Mouse (Mus musculus): ENCODE results near the gene Fam110c. TPM values are rescaled to one million over a fixed set of nuclear protein-coding genes. Genes with fewer than 3 reads are reported as not detected.
"Not testable (repeated sequence)": the region's sequence is repeated elsewhere in the genome, so short reads cannot be mapped to it uniquely, and the experiment has no call there.

Gene Fam110c
- 0.05 TPM in 1 of 2 replicates, not detected in the other for polyA plus RNA-seq (2015; fragmentation: Nextera tagmentation; extraction: Ambion mirVana)

GRCm38 (mm10) chr12:31073412-31074354, at the start of gene Fam110c:
TSS of gene Fam110c (plus strand) at chr12:31073861.
- Histone ChIP-seq H3K27me3 (peaks cover 43% of the 10 kb centered on the region), H3K4me3 (peak within 1 kb of the TSS; percentile 38), H3K9me3 (no peaks in the 10 kb centered on the region), H3K9ac (replicated peaks) (peak within 1 kb of the TSS; percentile 38; the same call in 1 of the 2 replicates), H3K4me1 (peaks cover 18% of the 10 kb centered on the region), H3K36me3 (no peaks in the 10 kb centered on the region), H3K27ac (replicated peaks) (no peak within 1 kb of the TSS), H3K4me2 (replicated peaks) (peak within 1 kb of the TSS; percentile 74)
- peak; percentile 63 for ATAC-seq (replicated peaks)
- 1% methylated on average over 50 of the region's 50 CpGs for WGBS

DNA sequence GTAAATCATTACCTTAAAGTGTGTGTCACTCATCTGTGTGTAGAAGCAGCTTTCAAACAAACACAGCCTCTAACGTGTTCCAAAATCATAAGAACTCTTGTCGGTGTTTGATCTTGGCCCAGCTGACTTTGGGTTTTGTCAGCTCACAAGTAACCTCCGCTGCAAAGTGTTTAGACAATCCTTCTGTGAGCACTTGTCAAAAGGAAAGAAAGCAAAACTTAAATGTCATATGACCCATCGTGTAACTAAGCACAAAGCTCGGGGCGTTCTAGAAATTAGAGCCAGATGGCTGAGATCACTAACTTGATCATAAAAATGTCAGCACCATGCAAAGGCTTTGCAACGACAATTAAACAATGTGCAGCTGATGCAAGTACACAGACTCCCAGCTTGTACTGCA, 47.2 kb upstream of the Fam110c start:
- Histone ChIP-seq H3K4me3 (no peak overlapping the region), H3K4me1 (no peaks in the 10 kb centered on the region), H3K9ac (replicated peaks) (no peak overlapping the region), H3K9me3 (no peaks in the 10 kb centered on the region), H3K27ac (replicated peaks) (no peak overlapping the region), H3K4me2 (replicated peaks) (no peak overlapping the region), H3K36me3 (no peaks in the 10 kb centered on the region), H3K27me3 (no peaks in the 10 kb centered on the region)
- ATAC-seq (replicated peaks), result no peak
- 83% methylated on average over 7 of the region's 7 CpGs for WGBS

- no peak overlapping the region for H3K27ac ChIP-seq (replicated peaks)
- ATAC-seq (replicated peaks), result no peak
- no peaks in the 10 kb centered on the region for H3K36me3 ChIP-seq
- no peak overlapping the region for H3K9ac ChIP-seq (replicated peaks)
- H3K27me3 ChIP-seq, result no peaks in the 10 kb centered on the region
- no peak overlapping the region for H3K4me3 ChIP-seq
- 90% methylated on average over 4 of the region's 4 CpGs for WGBS
- H3K9me3 ChIP-seq, result no peaks in the 10 kb centered on the region
- no peak overlapping the region for H3K4me2 ChIP-seq (replicated peaks)
- H3K4me1 ChIP-seq, result no peaks in the 10 kb centered on the region
Measured at GRCm38 (mm10) chr12:31052066-31052465, 21.6 kb upstream of the Fam110c start.

DNA sequence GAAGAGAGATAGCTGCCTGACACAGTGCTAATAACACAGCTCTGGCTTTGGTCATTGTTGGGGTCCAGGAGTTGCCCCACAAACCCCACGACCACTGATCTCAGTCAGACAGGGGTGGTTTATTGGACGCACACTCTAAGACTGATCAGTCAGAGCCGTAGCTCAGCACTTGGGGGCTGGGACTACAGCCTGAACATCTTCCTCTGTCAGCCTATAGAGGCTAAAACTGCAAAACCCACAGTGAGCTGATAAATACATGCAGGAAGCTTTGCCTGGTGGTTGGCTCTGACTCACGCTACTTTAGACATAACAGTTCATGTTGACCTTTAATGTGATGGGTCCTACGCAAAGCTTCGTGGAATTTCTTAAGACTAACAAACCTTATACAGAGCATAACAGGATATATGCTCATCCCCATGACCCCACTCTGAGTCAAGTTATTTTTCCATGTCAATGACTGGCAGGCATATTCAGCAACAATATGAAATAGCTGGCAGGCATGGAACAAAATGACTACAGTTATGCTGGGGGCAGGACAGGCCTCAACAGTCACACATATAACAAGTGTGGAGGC, 17.3 kb upstream of the Fam110c start:
- Histone ChIP-seq H3K27me3 (no peaks in the 10 kb centered on the region), H3K27ac (replicated peaks) (no peak overlapping the region), H3K9me3 (no peaks in the 10 kb centered on the region), H3K36me3 (no peaks in the 10 kb centered on the region), H3K4me1 (no peaks in the 10 kb centered on the region), H3K4me2 (replicated peaks) (no peak overlapping the region), H3K9ac (replicated peaks) (no peak overlapping the region), H3K4me3 (no peak overlapping the region)
- 92% methylated on average over 6 of the region's 6 CpGs for WGBS
- ATAC-seq (replicated peaks), result no peak

GRCm38 (mm10) chr12:31059393-31059853, 14.2 kb upstream of the Fam110c start:
- H3K36me3 ChIP-seq, result no peaks in the 10 kb centered on the region
- no peak for ATAC-seq (replicated peaks)
- H3K27ac ChIP-seq (replicated peaks), result no peak overlapping the region
- no peaks in the 10 kb centered on the region for H3K27me3 ChIP-seq
- no peak overlapping the region for H3K4me2 ChIP-seq (replicated peaks)
- WGBS, result 53% methylated on average over 8 of the region's 8 CpGs
- H3K9ac ChIP-seq (replicated peaks), result no peak overlapping the region
- H3K4me1 ChIP-seq, result no peaks in the 10 kb centered on the region
- H3K4me3 ChIP-seq, result no peak overlapping the region
- H3K9me3 ChIP-seq, result no peaks in the 10 kb centered on the region

DNA sequence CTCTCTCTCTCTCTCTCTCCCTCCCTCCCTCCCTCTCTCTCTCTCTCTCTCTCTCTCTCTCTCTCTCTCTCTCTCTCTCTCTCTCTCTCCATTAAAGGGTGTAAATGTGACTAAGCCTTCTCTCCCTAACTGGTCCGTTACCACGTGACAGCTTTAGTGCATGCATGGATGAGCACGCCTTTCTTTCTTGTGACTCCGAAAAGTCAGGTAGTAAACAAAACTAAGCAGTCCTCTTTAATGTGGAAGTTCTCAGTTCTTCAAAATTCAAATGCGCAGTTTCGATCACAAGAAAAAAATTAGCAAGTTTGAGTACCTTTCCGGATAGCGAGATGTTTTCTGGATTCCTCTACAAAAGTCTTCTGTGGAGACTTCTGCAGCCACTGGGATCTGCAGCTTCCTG, 13.4 kb upstream of the Fam110c start:
- no peak overlapping the region for H3K9ac ChIP-seq (replicated peaks)
- H3K36me3 ChIP-seq, result no peaks in the 10 kb centered on the region
- no peaks in the 10 kb centered on the region for H3K27me3 ChIP-seq
- H3K9me3 ChIP-seq, result no peaks in the 10 kb centered on the region
- H3K27ac ChIP-seq (replicated peaks), result no peak overlapping the region
- H3K4me2 ChIP-seq (replicated peaks), result no peak overlapping the region
- no peaks in the 10 kb centered on the region for H3K4me1 ChIP-seq
- WGBS, result 51% methylated on average over 8 of the region's 8 CpGs
- no peak overlapping the region for H3K4me3 ChIP-seq
- ATAC-seq (replicated peaks), result no peak

- peaks cover 32% of the 10 kb centered on the region for H3K27me3 ChIP-seq
- 80% methylated on average over 5 of the region's 5 CpGs for WGBS
- no peak overlapping the region for H3K9ac ChIP-seq (replicated peaks)
- H3K27ac ChIP-seq (replicated peaks), result no peak overlapping the region
- H3K4me1 ChIP-seq, result peaks cover 18% of the 10 kb centered on the region
- H3K36me3 ChIP-seq, result no peaks in the 10 kb centered on the region
- H3K9me3 ChIP-seq, result no peaks in the 10 kb centered on the region
- H3K4me2 ChIP-seq (replicated peaks), result no peak overlapping the region
- no peak overlapping the region for H3K4me3 ChIP-seq
- ATAC-seq (replicated peaks), result no peak
Measured at GRCm38 (mm10) chr12:31071222-31071621, 2.4 kb upstream of the Fam110c start.

- Histone ChIP-seq H3K4me2 (replicated peaks) (peak overlapping the region; percentile 74), H3K4me1 (peaks cover 18% of the 10 kb centered on the region), H3K4me3 (peak overlapping the region; percentile 38), H3K27me3 (peaks cover 43% of the 10 kb centered on the region), H3K9ac (replicated peaks) (peak overlapping the region; percentile 38; the same call in 1 of the 2 replicates)
- not testable (repeated sequence) for H3K9me3 ChIP-seq; H3K36me3 ChIP-seq; H3K27ac ChIP-seq (replicated peaks)
- WGBS, result 0% methylated on average over 14 of the region's 18 CpGs
- ATAC-seq (replicated peaks), result 0 out of 2 replicates have a peak, but pooled peaks have one; percentile 38
Measured at GRCm38 (mm10) chr12:31074355-31074786, 710 bp downstream of the Fam110c start.

- Histone ChIP-seq H3K9me3 (no peaks in the 10 kb centered on the region), H3K4me3 (peak overlapping the region; percentile 31), H3K27me3 (peaks cover 43% of the 10 kb centered on the region), H3K9ac (replicated peaks) (no peak overlapping the region), H3K4me2 (replicated peaks) (peak overlapping the region; percentile 74), H3K27ac (replicated peaks) (no peak overlapping the region), H3K4me1 (peaks cover 18% of the 10 kb centered on the region), H3K36me3 (no peaks in the 10 kb centered on the region)
- 2% methylated on average over 24 of the region's 24 CpGs for WGBS
- ATAC-seq (replicated peaks), result peak; percentile 63
Measured at GRCm38 (mm10) chr12:31074839-31075538, 1.3 kb downstream of the Fam110c start.

- WGBS, result 85% methylated on average over 7 of the region's 7 CpGs
- Histone ChIP-seq H3K36me3 (no peaks in the 10 kb centered on the region), H3K27ac (replicated peaks) (no peak overlapping the region), H3K4me3 (no peak overlapping the region), H3K4me1 (peaks cover 18% of the 10 kb centered on the region), H3K4me2 (replicated peaks) (no peak overlapping the region), H3K9me3 (no peaks in the 10 kb centered on the region), H3K27me3 (peaks cover 43% of the 10 kb centered on the region), H3K9ac (replicated peaks) (no peak overlapping the region)
- ATAC-seq (replicated peaks), result no peak
Measured at GRCm38 (mm10) chr12:31077020-31077419, 3.4 kb downstream of the Fam110c start.

DNA sequence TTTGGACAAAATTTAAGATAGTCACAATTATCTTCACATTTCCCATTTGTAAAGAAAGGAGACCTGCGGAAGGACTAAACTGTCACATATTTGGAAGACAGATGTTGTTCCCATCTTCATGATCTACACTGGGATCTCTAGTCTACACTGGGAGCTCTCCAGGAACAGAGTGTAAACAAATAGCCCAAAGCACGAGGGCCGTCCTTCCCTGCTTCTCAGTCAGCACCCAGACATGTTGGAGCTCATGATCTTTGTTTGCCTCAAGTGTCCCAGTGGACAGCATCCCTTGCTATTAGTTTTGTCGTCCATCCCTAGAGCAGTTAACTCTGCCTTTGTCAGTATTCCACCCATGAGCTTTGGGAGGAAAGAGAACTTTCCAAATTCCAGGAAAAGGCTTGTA, 4.4 kb downstream of the Fam110c start:
- no peaks in the 10 kb centered on the region for H3K9me3 ChIP-seq
- no peak overlapping the region for H3K4me3 ChIP-seq
- H3K36me3 ChIP-seq, result no peaks in the 10 kb centered on the region
- no peak overlapping the region for H3K27ac ChIP-seq (replicated peaks)
- H3K9ac ChIP-seq (replicated peaks), result no peak overlapping the region
- no peak for ATAC-seq (replicated peaks)
- 73% methylated on average over 4 of the region's 4 CpGs for WGBS
- peaks cover 33% of the 10 kb centered on the region for H3K27me3 ChIP-seq
- H3K4me1 ChIP-seq, result peaks cover 18% of the 10 kb centered on the region
- no peak overlapping the region for H3K4me2 ChIP-seq (replicated peaks)

DNA sequence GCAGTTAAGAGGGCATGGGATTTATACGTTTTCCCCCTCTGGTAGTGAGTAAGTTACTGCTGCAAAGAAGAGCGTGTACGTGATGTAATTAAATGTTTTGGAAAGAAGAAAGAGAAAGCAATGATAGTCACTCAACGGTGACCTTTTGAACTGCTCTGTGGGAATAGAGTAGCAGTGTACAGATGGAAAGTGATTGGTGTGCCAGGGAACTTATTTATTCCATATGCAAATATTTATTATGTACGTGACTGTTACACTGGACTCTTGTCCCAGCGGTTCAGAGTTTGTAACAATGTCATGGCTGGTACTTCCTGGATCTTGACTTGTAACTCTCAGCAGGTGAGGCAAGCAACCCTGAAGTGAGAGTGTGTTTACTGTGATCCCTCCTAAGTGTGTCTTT, 6.7 kb downstream of the Fam110c start:
- Histone ChIP-seq H3K9ac (replicated peaks) (no peak overlapping the region), H3K36me3 (no peaks in the 10 kb centered on the region), H3K27me3 (peaks cover 19% of the 10 kb centered on the region), H3K4me1 (peaks cover 2% of the 10 kb centered on the region; the same call in 1 of the 2 replicates), H3K27ac (replicated peaks) (no peak overlapping the region), H3K4me3 (no peak overlapping the region), H3K9me3 (no peaks in the 10 kb centered on the region), H3K4me2 (replicated peaks) (no peak overlapping the region)
- no peak for ATAC-seq (replicated peaks)
- WGBS, result 76% methylated on average over 6 of the region's 6 CpGs
